Comparison of ENCODE assay signal across 8 mouse cellular contexts in genomic region chr16:22844061-22844801, GRCm38 (mm10). TPM values are rescaled to one million over a fixed set of nuclear protein-coding genes. Genes with fewer than 3 reads are reported as not detected.
DNase-seq lines count a peak whose midpoint lies in the region; ATAC-seq and TF ChIP-seq lines count a peak whose summit lies in the region.
"Had no signal": no experiment of that assay in that cellular context is flagged by ENCODE, and none has a peak within 500 bp of the region (broad histone marks: within the 10 kb centered on the region; RNA-seq: fewer than 3 reads in every experiment).

No protein-coding gene starts in this region.

- no peak overlapping the region for H3K27ac ChIP-seq in embryonic facial prominence, embryonic 14.5 days (replicated peaks; ENCODE audit: low read depth, low read length)
- peak overlapping the region; percentile 78 for H3K27ac ChIP-seq in heart, adult 2 months
- H3K27ac ChIP-seq in kidney, adult 2 months (ENCODE audit: insufficient read depth, low read depth, low read length) = peak overlapping the region; percentile 58
- H3K27ac ChIP-seq in limb, embryonic 11.5 days (replicated peaks; ENCODE audit: low read depth, low read length) = no peak overlapping the region
- peak overlapping the region; percentile 43; the same call in 1 of the 2 replicates for H3K27ac ChIP-seq in midbrain, embryonic 14.5 days (replicated peaks; ENCODE audit: low read depth, low read length)

- TF ChIP-seq EP300 in heart, adult 2 months (IDR thresholded peaks at IDR 0.05; ENCODE audit: insufficient read depth, low read depth, low read length) = 0 out of 2 replicates have a peak, but pooled peaks have one; percentile 15

- H3K27me3 ChIP-seq in embryonic facial prominence, embryonic 14.5 days (replicated peaks; ENCODE audit: control insufficient read depth, insufficient read depth, low read length) = no peaks in the 10 kb centered on the region
- no peaks in the 10 kb centered on the region for H3K27me3 ChIP-seq in heart, adult 2 months (ENCODE audit: control insufficient read depth, insufficient read depth, low read length)
- no peaks in the 10 kb centered on the region for H3K27me3 ChIP-seq in kidney, adult 2 months (replicated peaks; ENCODE audit: control insufficient read depth, insufficient read depth, low read length)
- H3K27me3 ChIP-seq in limb, embryonic 11.5 days (ENCODE audit: control insufficient read depth, insufficient read depth, low read length) = no peaks in the 10 kb centered on the region
- H3K27me3 ChIP-seq in midbrain, embryonic 14.5 days (ENCODE audit: control insufficient read depth, insufficient read depth, low read length) = no peaks in the 10 kb centered on the region

- peak overlapping the region; percentile 59 for H3K4me3 ChIP-seq in embryonic facial prominence, embryonic 14.5 days (ENCODE audit: low read depth, low read length)
- H3K4me3 ChIP-seq in heart, adult 2 months = peak overlapping the region; percentile 80
- peak overlapping the region; percentile 77 for H3K4me3 ChIP-seq in kidney, adult 2 months (ENCODE audit: insufficient read depth, low read depth, low read length)
- H3K4me3 ChIP-seq in limb, embryonic 11.5 days (ENCODE audit: low read depth, low read length) = peak overlapping the region; percentile 37
- peak overlapping the region; percentile 47 for H3K4me3 ChIP-seq in midbrain, embryonic 14.5 days (replicated peaks; ENCODE audit: low read depth, low read length)

- peaks cover 14% of the 10 kb centered on the region; the same call in 1 of the 2 replicates for H3K36me3 ChIP-seq in embryonic facial prominence, embryonic 14.5 days (ENCODE audit: control insufficient read depth, insufficient read depth, low read length)
- no peaks in the 10 kb centered on the region for H3K36me3 ChIP-seq in heart, adult 2 months (ENCODE audit: control insufficient read depth, insufficient read depth, low read length)
- no peaks in the 10 kb centered on the region for H3K36me3 ChIP-seq in kidney, adult 2 months (ENCODE audit: control insufficient read depth, insufficient read depth, low read length)
- peaks cover 3% of the 10 kb centered on the region; the same call in 1 of the 2 replicates for H3K36me3 ChIP-seq in limb, embryonic 11.5 days (ENCODE audit: control insufficient read depth, insufficient read depth, low read length)
- H3K36me3 ChIP-seq in midbrain, embryonic 14.5 days (ENCODE audit: control insufficient read depth, insufficient read depth, low read length) = peaks cover 6% of the 10 kb centered on the region; the same call in 1 of the 2 replicates

- peaks cover 3% of the 10 kb centered on the region; the same call in 1 of the 2 replicates for H3K4me1 ChIP-seq in embryonic facial prominence, embryonic 14.5 days (ENCODE audit: control insufficient read depth, insufficient read depth, low read length)
- H3K4me1 ChIP-seq in heart, adult 2 months (ENCODE audit: control insufficient read depth, insufficient read depth, low read length) = peaks cover 2% of the 10 kb centered on the region; the same call in 1 of the 2 replicates
- peaks cover 10% of the 10 kb centered on the region for H3K4me1 ChIP-seq in kidney, adult 2 months (ENCODE audit: control insufficient read depth, insufficient read depth, low read length)
- no peaks in the 10 kb centered on the region for H3K4me1 ChIP-seq in limb, embryonic 11.5 days (ENCODE audit: control insufficient read depth, insufficient read depth, low read length)
- H3K4me1 ChIP-seq in midbrain, embryonic 14.5 days (ENCODE audit: control insufficient read depth, insufficient read depth, low read length) = no peaks in the 10 kb centered on the region; the same call in 1 of the 2 replicates

- peak; percentile 98 for ATAC-seq in embryonic facial prominence, embryonic 14.5 days (ENCODE audit: low read depth)
- ATAC-seq in limb, embryonic 11.5 days (ENCODE audit: insufficient number of reproducible peaks, low FRiP score, low TSS enrichment, low read depth) = peak; percentile 73
- ATAC-seq in midbrain, embryonic 14.5 days (ENCODE audit: low FRiP score, low TSS enrichment) = peak; percentile 92

- DNase-seq in brain, embryonic 18.5 days (ENCODE audit: low read depth, low spot score) = peak; percentile 54
- DNase-seq in embryonic facial prominence, embryonic 14.5 days (ENCODE audit: low spot score) = peak; percentile 95
- peak; percentile 80 to 85 for DNase-seq in heart, adult 2 months
- peak; percentile 93 for DNase-seq in kidney, adult 2 months
- peak; percentile 84 for DNase-seq in limb, embryonic 11.5 days (ENCODE audit: low spot score)
- DNase-seq in midbrain, embryonic 14.5 days = peak; percentile 92
- DNase-seq in spleen, postnatal 36 days (ENCODE audit: low spot score in 2 of 2) = peak; percentile 35 to 38

- intact Hi-C loops in heart, adult 2 months (cut with DNase I) = no loop called here

- TF ChIP-seq POLR2A in heart, adult 2 months (IDR thresholded peaks at IDR 0.05; ENCODE audit: insufficient read depth, low read depth, low read length) = 0 out of 2 replicates have a peak, but pooled peaks have one; percentile 25
- TF ChIP-seq POLR2A in kidney, adult 2 months (IDR thresholded peaks at IDR 0.05; ENCODE audit: low read depth, low read length) = no peak

- WGBS in embryonic facial prominence, embryonic 14.5 days = 14% methylated on average over 16 of the region's 26 CpGs
- 4% methylated on average over 26 of the region's 26 CpGs for WGBS in heart, adult 2 months
- 4% methylated on average over 26 of the region's 26 CpGs for WGBS in kidney, adult 2 months
- WGBS in limb, embryonic 11.5 days = 5% methylated on average over 26 of the region's 26 CpGs
- 8% methylated on average over 26 of the region's 26 CpGs for WGBS in midbrain, embryonic 14.5 days

- no peaks in the 10 kb centered on the region for H3K9me3 ChIP-seq in embryonic facial prominence, embryonic 14.5 days (ENCODE audit: control insufficient read depth, low read length)
- no peaks in the 10 kb centered on the region for H3K9me3 ChIP-seq in limb, embryonic 11.5 days (ENCODE audit: control insufficient read depth, low read length)
- H3K9me3 ChIP-seq in midbrain, embryonic 14.5 days (ENCODE audit: control insufficient read depth, low read length) = no peaks in the 10 kb centered on the region

- peak overlapping the region; percentile 90 for H3K4me2 ChIP-seq in embryonic facial prominence, embryonic 14.5 days (ENCODE audit: low read depth, low read length)
- H3K4me2 ChIP-seq in limb, embryonic 11.5 days (ENCODE audit: low read depth, severe bottlenecking) = peak overlapping the region; percentile 85
- peak overlapping the region; percentile 74 for H3K4me2 ChIP-seq in midbrain, embryonic 14.5 days (ENCODE audit: low read length)

- no peak for TF ChIP-seq CTCF in heart, adult 2 months (IDR thresholded peaks at IDR 0.05)
- no peak for TF ChIP-seq CTCF in kidney, adult 2 months (conservative IDR thresholded peaks at IDR 0.05; ENCODE audit: insufficient read depth, insufficient read length, low read depth, low read length)

- H3K79me2 ChIP-seq in heart, adult 2 months (replicated peaks; ENCODE audit: control insufficient read depth, insufficient read depth, low read length) = no peaks in the 10 kb centered on the region

- H3K9ac ChIP-seq in embryonic facial prominence, embryonic 14.5 days (ENCODE audit: low read depth, low read length) = peak overlapping the region; percentile 81
- H3K9ac ChIP-seq in heart, adult 2 months (ENCODE audit: low read depth, low read length) = peak overlapping the region; percentile 80
- H3K9ac ChIP-seq in limb, embryonic 11.5 days (ENCODE audit: low read length) = peak overlapping the region; percentile 71
- peak overlapping the region; percentile 80 for H3K9ac ChIP-seq in midbrain, embryonic 14.5 days (replicated peaks; ENCODE audit: low read length)

RNA-seq across cellular contexts. Expression of gene Tbccd1, which starts 13.2 kb away (rescaled TPM):
- 26.8 and 28.0 TPM in 2 replicates for polyA plus RNA-seq in embryonic facial prominence, embryonic 14.5 days (2014; fragmentation: Nextera tagmentation; extraction: Ambion mirVana)
- total RNA-seq in heart, adult 2 months (2021) = 10 to 100 TPM; 12.7 to 12.8 TPM
- polyA plus RNA-seq in heart, adult 2 months (2012; rRNA removed) = 10.3 and 16.1 TPM in 2 replicates
- polyA plus RNA-seq in kidney, adult 2 months (2012; rRNA removed) = 20.1 and 20.6 TPM in 2 replicates
- polyA plus RNA-seq in limb, embryonic 11.5 days (2014; fragmentation: Nextera tagmentation; extraction: Ambion mirVana) = 37.9 and 39.9 TPM in 2 replicates
- polyA plus RNA-seq in midbrain, embryonic 14.5 days (2014; fragmentation: Nextera tagmentation; extraction: Ambion mirVana) = 19.4 and 25.5 TPM in 2 replicates

RNA-seq across cellular contexts. Expression of gene Dnajb11, which starts 13.4 kb away (rescaled TPM):
- 100 and 108 TPM in 2 replicates for polyA plus RNA-seq in embryonic facial prominence, embryonic 14.5 days (2014; fragmentation: Nextera tagmentation; extraction: Ambion mirVana)
- 10 to 100 TPM; 59.5 to 68.5 TPM for total RNA-seq in heart, adult 2 months (2021)
- polyA plus RNA-seq in heart, adult 2 months (2012; rRNA removed) = 13.0 and 19.3 TPM in 2 replicates
- polyA plus RNA-seq in kidney, adult 2 months (2012; rRNA removed) = 18.1 and 21.9 TPM in 2 replicates
- polyA plus RNA-seq in limb, embryonic 11.5 days (2014; fragmentation: Nextera tagmentation; extraction: Ambion mirVana) = 106 and 112 TPM in 2 replicates
- polyA plus RNA-seq in midbrain, embryonic 14.5 days (2014; fragmentation: Nextera tagmentation; extraction: Ambion mirVana) = 73.0 and 89.5 TPM in 2 replicates

RNA-seq across cellular contexts. Expression of gene Crygs, which starts 32.9 kb away (rescaled TPM):
- not detected in 2 replicates for polyA plus RNA-seq in embryonic facial prominence, embryonic 14.5 days (2014; fragmentation: Nextera tagmentation; extraction: Ambion mirVana)
- total RNA-seq in heart, adult 2 months (2021) = not detected
- polyA plus RNA-seq in heart, adult 2 months (2012; rRNA removed) = not detected in 2 replicates
- polyA plus RNA-seq in kidney, adult 2 months (2012; rRNA removed) = 0.37 and 0.53 TPM in 2 replicates
- not detected in 2 replicates for polyA plus RNA-seq in limb, embryonic 11.5 days (2014; fragmentation: Nextera tagmentation; extraction: Ambion mirVana)
- 0.25 TPM in 1 of 2 replicates, not detected in the other for polyA plus RNA-seq in midbrain, embryonic 14.5 days (2014; fragmentation: Nextera tagmentation; extraction: Ambion mirVana)
- total RNA-seq: neutrophil, adult 5-6 weeks had no signal

RNA-seq across cellular contexts. Expression of gene Ahsg, which starts 46.8 kb away (rescaled TPM):
- polyA plus RNA-seq in embryonic facial prominence, embryonic 14.5 days (2014; fragmentation: Nextera tagmentation; extraction: Ambion mirVana) = 0.16 TPM in 1 of 2 replicates, not detected in the other
- total RNA-seq in heart, adult 2 months (2021) = 1 to 10 TPM; 8.0 to 8.6 TPM
- 15.1 and 19.3 TPM in 2 replicates for polyA plus RNA-seq in heart, adult 2 months (2012; rRNA removed)
- polyA plus RNA-seq in kidney, adult 2 months (2012; rRNA removed) = 0.77 TPM in 1 of 2 replicates, not detected in the other
- polyA plus RNA-seq in limb, embryonic 11.5 days (2014; fragmentation: Nextera tagmentation; extraction: Ambion mirVana) = not detected in 2 replicates
- not detected in 2 replicates for polyA plus RNA-seq in midbrain, embryonic 14.5 days (2014; fragmentation: Nextera tagmentation; extraction: Ambion mirVana)
- total RNA-seq: neutrophil, adult 5-6 weeks had no signal

Comparison
In these comparisons a context has a peak if more than half of its experiments do, and no peak if none do; other contexts are left out.
1. DNase-seq: peak in every context shown above with its lines; median percentile 95 in embryonic facial prominence, embryonic 14.5 days; 93 in kidney, adult 2 months; 92 in midbrain, embryonic 14.5 days; 84 in limb, embryonic 11.5 days; 82 in heart, adult 2 months; 54 in brain, embryonic 18.5 days; 36 in spleen, postnatal 36 days.
2. H3K27ac ChIP-seq: peak in heart, adult 2 months (single experiment), kidney, adult 2 months (single experiment) and midbrain, embryonic 14.5 days (single experiment); none in embryonic facial prominence, embryonic 14.5 days (single experiment) and limb, embryonic 11.5 days (single experiment).
3. Peak in every context shown above with its lines, with median percentiles within 50 percentile points of each other: ATAC-seq, H3K4me2 ChIP-seq, H3K4me3 ChIP-seq and H3K9ac ChIP-seq.